Mouse (Mus musculus): ENCODE results near the gene Gm7534. TPM values are rescaled to one million over a fixed set of nuclear protein-coding genes. Genes with fewer than 3 reads are reported as not detected.

The Gm7534 gene
- total and polyA plus RNA-seq, 3 experiments: not detected

DNA sequence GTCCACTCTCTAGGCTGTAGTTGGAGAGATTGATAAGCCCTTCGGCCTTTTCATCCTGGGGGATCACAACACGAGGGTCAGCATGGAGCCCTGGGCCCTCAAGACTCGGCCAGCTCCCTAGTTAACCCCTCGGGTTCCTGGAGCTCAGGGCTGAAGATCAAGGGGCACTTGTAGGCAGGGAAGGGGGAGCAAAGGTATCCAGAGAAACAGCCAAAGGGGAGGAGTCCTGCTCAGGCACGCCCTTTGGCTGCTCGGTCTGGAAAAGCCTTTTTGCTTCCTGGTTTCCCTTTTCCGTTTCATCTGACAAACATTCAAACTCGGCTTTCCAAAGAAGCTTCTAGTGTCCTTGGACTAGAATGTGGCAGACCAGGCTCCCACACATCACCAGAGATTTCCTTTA is 27.6 kb upstream of the Gm7534 start:
- H3K27me3 ChIP-seq (ENCODE audit: control insufficient read depth in 1 of 2, insufficient read depth in 2 of 2, low read length in 2 of 2): peaks cover 0 to 4% of the 10 kb centered on the region in 2 experiments; a peak in 2 of 4 replicates
- no peak overlapping the region for H3K4me3 ChIP-seq (ENCODE audit: control insufficient read depth in 1 of 2, insufficient read depth in 1 of 2, low read depth in 2 of 2, low read length in 2 of 2)
- H3K27ac ChIP-seq (ENCODE audit: control insufficient read depth, low read depth, low read length): no peak overlapping the region
- TF ChIP-seq E2F4 (IDR thresholded peaks at IDR 0.05; ENCODE audit: borderline replicate concordance, low read depth, low read length) (no peak), ZNF384 (IDR thresholded peaks at IDR 0.05; ENCODE audit: low read depth, low read length) (no peak), KAT2A (conservative IDR thresholded peaks at IDR 0.05; ENCODE audit: low read depth, low read length) (no peak), NELFE (IDR thresholded peaks at IDR 0.05; ENCODE audit: low read depth, low read length) (no peak), HCFC1 (IDR thresholded peaks at IDR 0.05; ENCODE audit: low read depth, low read length) (no peak), MAZ (IDR thresholded peaks at IDR 0.05; ENCODE audit: low read depth, low read length) (no peak), TBP (IDR thresholded peaks at IDR 0.05; ENCODE audit: low read depth, low read length) (no peak), POLR2A (IDR thresholded peaks at IDR 0.05; ENCODE audit: control insufficient read depth in 1 of 2, insufficient read depth in 1 of 2, low read depth in 1 of 2, low read length in 2 of 2, poor library complexity in 1 of 2) (no peak), MXI1 (IDR thresholded peaks at IDR 0.05; ENCODE audit: low read depth, low read length) (no peak), BHLHE40 (IDR thresholded peaks at IDR 0.05; ENCODE audit: borderline replicate concordance, low read depth, low read length) (no peak), USF2 (IDR thresholded peaks at IDR 0.05; ENCODE audit: borderline replicate concordance in 1 of 2, insufficient read depth in 1 of 2, low read depth in 1 of 2, low read length in 2 of 2) (no peak), EP300 (IDR thresholded peaks at IDR 0.05; ENCODE audit: low read depth in 1 of 2, low read length in 2 of 2) (no peak), TAL1 (IDR thresholded peaks at IDR 0.05; ENCODE audit: low read length) (no peak), MYB (IDR thresholded peaks at IDR 0.05; ENCODE audit: low read depth, low read length) (no peak), CTCF (IDR thresholded peaks at IDR 0.05 in 2 of 3, conservative IDR thresholded peaks at IDR 0.05 in 1 of 3; ENCODE audit: control insufficient read depth in 1 of 3, insufficient read depth in 1 of 3, low read depth in 2 of 3, low read length in 3 of 3, poor library complexity in 1 of 3, severe bottlenecking in 1 of 3) (no peak), JUND (IDR thresholded peaks at IDR 0.05; ENCODE audit: low read depth, low read length) (no peak), SMC3 (IDR thresholded peaks at IDR 0.05; ENCODE audit: low read depth, low read length) (no peak)
- no peaks in the 10 kb centered on the region for H3K79me2 ChIP-seq (ENCODE audit: control insufficient read depth, insufficient read depth, low read length, poor library complexity)
- no peak overlapping the region for H3K9ac ChIP-seq (ENCODE audit: control insufficient read depth, low read depth, low read length, poor library complexity, severe bottlenecking)
- DNase-seq (ENCODE audit: low read depth, low spot score): no peak
- H3K36me3 ChIP-seq (ENCODE audit: control insufficient read depth in 1 of 2, insufficient read depth in 2 of 2, low read length in 2 of 2): no peaks in the 10 kb centered on the region
- no peaks in the 10 kb centered on the region for H3K9me3 ChIP-seq (replicated peaks; ENCODE audit: insufficient read depth, low read length)
- no peaks in the 10 kb centered on the region for H3K4me1 ChIP-seq (ENCODE audit: control insufficient read depth in 1 of 2, insufficient read depth in 2 of 2, low read length in 2 of 2)

DNA sequence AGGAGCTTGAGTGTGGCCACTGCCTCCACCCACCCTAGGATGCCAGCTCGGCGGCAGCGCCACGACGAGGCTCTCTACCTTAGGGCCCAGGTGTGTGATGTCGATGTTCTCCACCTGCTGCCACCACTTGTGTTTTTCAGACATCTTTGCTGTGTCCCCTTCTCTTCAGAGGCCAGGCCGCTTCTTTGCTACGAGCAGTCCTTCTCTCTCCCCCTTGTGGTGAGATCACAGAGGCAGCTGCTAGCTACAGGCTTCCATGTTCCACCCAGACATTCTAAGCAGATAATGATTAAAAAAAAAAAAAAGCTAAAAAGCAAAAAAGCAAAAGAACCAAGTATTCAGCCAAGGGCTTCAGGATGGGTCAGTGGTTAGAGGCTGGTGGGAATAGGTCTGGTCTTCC is 24.4 kb upstream of the Gm7534 start, which contains the start of gene Catsper4:
Gene Catsper4 (minus strand): TSS at position 190 of the 400 bp plus-strand sequence.
- DNase-seq (ENCODE audit: low read depth, low spot score): no peak
- Histone ChIP-seq H3K9me3 (replicated peaks; ENCODE audit: insufficient read depth, low read length) (no peaks in the 10 kb centered on the region), H3K27ac (ENCODE audit: control insufficient read depth, low read depth, low read length) (no peak within 1 kb of the TSS), H3K4me3 (ENCODE audit: control insufficient read depth in 1 of 2, insufficient read depth in 1 of 2, low read depth in 2 of 2, low read length in 2 of 2) (no peak within 1 kb of the TSS), H3K79me2 (ENCODE audit: control insufficient read depth, insufficient read depth, low read length, poor library complexity) (no peaks in the 10 kb centered on the region), H3K27me3 (ENCODE audit: control insufficient read depth in 1 of 2, insufficient read depth in 2 of 2, low read length in 2 of 2) (peaks cover 0 to 1% of the 10 kb centered on the region in 2 experiments; a peak in 2 of 4 replicates), H3K36me3 (ENCODE audit: control insufficient read depth in 1 of 2, insufficient read depth in 2 of 2, low read length in 2 of 2) (no peaks in the 10 kb centered on the region), H3K4me1 (ENCODE audit: control insufficient read depth in 1 of 2, insufficient read depth in 2 of 2, low read length in 2 of 2) (no peaks in the 10 kb centered on the region), H3K9ac (ENCODE audit: control insufficient read depth, low read depth, low read length, poor library complexity, severe bottlenecking) (no peak within 1 kb of the TSS)
- TF ChIP-seq GABPA (IDR thresholded peaks at IDR 0.05; ENCODE audit: low read depth, low read length): no peak
- no peak for TF ChIP-seq POLR2A (IDR thresholded peaks at IDR 0.05; ENCODE audit: control insufficient read depth in 1 of 2, insufficient read depth in 1 of 2, low read depth in 1 of 2, low read length in 2 of 2, poor library complexity in 1 of 2)
- TF ChIP-seq CTCF (IDR thresholded peaks at IDR 0.05 in 2 of 3, conservative IDR thresholded peaks at IDR 0.05 in 1 of 3; ENCODE audit: control insufficient read depth in 1 of 3, insufficient read depth in 1 of 3, low read depth in 2 of 3, low read length in 3 of 3, poor library complexity in 1 of 3, severe bottlenecking in 1 of 3): peak in 2 of 3 experiments; percentile 23 to 25; a peak in 1 of 6 replicates
- TF ChIP-seq UBTF (IDR thresholded peaks at IDR 0.05; ENCODE audit: borderline replicate concordance, insufficient read depth, low read depth, low read length): no peak
- TF ChIP-seq TAL1 (IDR thresholded peaks at IDR 0.05; ENCODE audit: low read length): no peak
- no peak for TF ChIP-seq RCOR1 (IDR thresholded peaks at IDR 0.05; ENCODE audit: low read depth, low read length)
- peak; percentile 34 for TF ChIP-seq SMC3 (IDR thresholded peaks at IDR 0.05; ENCODE audit: low read depth, low read length)
- no peak for TF ChIP-seq NRF1 (IDR thresholded peaks at IDR 0.05; ENCODE audit: insufficient read depth, low read depth, low read length, poor library complexity, severe bottlenecking)
- TF ChIP-seq HCFC1 (IDR thresholded peaks at IDR 0.05; ENCODE audit: low read depth, low read length): no peak

Data from MEL (cell line).